Mouse (Mus musculus): ENCODE measurements at regions not wholly inside any gene's neighbourhood (a gene's known extent, or its start where the extent isn't known, plus 50 kb on each side); places are given as distances from the start of the nearest gene placed in this dataset.
"Not testable (repeated sequence)": the region's sequence is repeated elsewhere in the genome, so short reads cannot be mapped to it uniquely, and the experiment has no call there.

- no peak for DNase-seq (ENCODE audit: low spot score)
These were observed 451.4 kb upstream of the Tbl1xr1 start for GRCm38 (mm10) chr3:21625039-21625438.

- DNase-seq (ENCODE audit: low spot score): no peak
These were observed 450.4 kb upstream of the Tbl1xr1 start for GRCm38 (mm10) chr3:21626029-21626428.

GRCm38 (mm10) chr3:21627048-21627447, 449.4 kb upstream of the Tbl1xr1 start:
- not testable (repeated sequence) for DNase-seq (ENCODE audit: low spot score)

DNA sequence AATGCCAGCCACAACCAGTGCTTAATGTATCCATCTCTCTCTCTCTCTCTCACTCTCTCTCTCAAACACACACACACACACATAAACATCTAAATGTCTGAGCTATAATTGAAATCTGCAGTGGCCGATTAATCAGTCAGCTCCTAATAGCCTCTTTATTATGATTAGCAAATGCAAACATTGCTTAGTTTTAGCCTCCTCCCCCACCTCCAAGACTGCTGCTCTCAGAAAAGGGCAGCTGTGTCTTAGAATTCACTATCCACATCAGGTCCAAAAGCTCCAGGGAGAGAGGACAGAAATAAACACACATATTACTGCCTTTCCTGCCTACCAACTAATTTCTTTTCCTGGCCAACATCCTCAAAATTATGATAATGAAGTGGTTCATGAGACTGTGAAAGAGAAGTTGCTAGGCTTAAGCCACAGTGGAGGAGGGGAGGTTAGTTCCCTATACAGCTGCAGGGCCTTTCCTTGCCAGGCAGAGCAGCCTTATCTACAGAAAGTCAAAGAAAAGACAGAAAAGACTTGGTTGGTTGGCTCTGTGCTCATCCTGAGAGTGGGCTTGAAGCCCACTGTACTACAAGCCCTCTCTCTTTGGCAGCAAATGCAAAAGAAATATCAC, 442.7 kb upstream of the Tbl1xr1 start:
- DNase-seq (ENCODE audit: low spot score): no peak

- no peak for DNase-seq (ENCODE audit: low spot score)
These were observed 441.7 kb upstream of the Tbl1xr1 start for GRCm38 (mm10) chr3:21634675-21635204.

DNA sequence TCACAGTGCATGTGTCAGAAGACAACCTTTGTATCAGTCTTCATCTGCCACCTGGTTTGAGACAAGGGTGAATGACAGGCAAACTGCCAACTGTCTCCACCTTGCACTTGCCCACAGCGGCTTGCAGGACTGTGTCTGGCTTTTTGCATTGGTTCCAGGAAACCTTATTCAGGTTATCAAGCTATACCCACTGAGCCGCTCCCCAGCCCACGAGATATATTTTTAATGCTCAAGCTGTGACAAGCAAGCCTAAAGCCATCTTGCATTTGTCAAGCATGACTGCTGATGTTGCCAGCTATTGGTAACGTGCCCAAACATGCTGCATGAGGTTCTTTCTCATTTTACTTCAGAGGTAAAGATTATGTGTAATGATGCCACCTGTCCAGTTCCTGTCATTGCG, 437.6 kb upstream of the Tbl1xr1 start:
- no peak for DNase-seq (ENCODE audit: low spot score)

DNA sequence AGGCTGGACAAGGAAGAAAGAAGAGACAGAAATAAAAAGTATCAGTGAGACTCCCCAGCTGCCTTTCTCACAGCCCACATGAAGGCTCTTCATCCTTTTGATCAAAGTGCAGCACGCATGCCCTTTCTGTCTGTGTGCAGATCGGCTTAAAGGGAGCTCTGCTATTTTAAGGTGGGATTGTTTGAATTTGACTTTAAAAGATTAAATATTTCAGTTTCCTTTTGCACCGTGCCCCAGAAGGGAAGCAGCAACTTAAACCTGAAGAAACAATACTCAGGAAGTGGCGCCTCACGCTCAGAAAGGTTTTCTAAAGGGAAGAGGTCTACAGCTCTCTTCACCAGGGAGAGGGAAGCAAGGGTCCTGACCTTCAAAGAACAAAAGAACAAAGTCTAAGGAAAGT, 436.9 kb upstream of the Tbl1xr1 start:
- DNase-seq (ENCODE audit: low spot score): no peak

- DNase-seq (ENCODE audit: low spot score): no peak
These were observed 432.4 kb upstream of the Tbl1xr1 start for GRCm38 (mm10) chr3:21644086-21644485.

GRCm38 (mm10) chr3:21645268-21645667, 431.2 kb upstream of the Tbl1xr1 start:
- no peak for DNase-seq (ENCODE audit: low spot score)

DNA sequence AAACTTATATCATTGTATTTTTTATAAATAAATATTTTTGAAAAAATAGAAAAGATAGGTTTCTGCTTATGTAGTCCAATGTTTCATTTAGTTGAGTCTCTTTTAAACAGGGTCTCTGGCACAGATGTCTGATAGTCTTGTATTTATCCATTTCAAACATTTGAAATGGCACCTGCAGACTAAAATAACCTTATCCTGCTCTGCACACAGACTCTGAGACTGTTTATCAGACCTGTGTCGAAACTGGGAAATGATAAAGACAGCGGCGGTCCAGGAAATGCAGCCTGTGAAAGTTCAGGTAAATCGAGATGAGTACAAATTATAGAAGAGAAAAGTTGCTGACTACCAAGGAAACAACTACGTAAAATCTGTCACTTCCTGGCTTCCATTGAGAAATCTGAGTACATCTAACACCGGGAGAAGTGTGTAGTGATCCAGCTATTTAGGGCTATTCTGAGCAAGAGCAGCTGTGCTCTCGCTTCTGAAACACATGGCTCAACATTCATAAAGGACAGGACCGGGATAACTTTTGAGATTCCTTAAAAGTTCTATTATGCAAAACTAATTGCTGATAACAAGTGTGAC, 426.5 kb upstream of the Tbl1xr1 start:
- no peak for DNase-seq (ENCODE audit: low spot score)

- DNase-seq (ENCODE audit: low spot score): no peak
These were observed 421.2 kb upstream of the Tbl1xr1 start for GRCm38 (mm10) chr3:21655301-21655700.

- no peak for DNase-seq (ENCODE audit: low spot score)
These were observed 408.9 kb upstream of the Tbl1xr1 start for GRCm38 (mm10) chr3:21667349-21668143.

- no peak for DNase-seq (ENCODE audit: low spot score)
These were observed 404.6 kb upstream of the Tbl1xr1 start for GRCm38 (mm10) chr3:21671885-21672284.

DNA sequence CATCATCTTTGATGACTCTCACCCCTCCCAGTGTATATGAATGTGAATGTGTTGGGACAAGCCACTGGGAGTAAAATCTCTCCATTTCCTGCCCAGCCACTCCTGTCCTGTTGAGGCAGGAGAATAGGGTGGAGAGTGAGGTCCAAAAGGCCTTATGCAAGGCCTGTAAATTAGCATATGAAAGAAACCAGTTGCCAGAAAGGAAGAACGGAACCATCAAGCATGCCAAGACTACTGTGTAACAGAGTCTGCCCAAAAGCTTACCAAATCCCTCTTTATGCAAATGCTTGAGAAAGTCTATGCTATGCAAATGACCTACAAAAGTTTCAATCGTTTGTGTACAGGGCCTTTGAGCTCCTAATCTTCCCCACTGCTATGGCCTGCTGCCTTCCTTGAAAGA, 404.0 kb upstream of the Tbl1xr1 start:
- DNase-seq (ENCODE audit: low spot score): no peak

- DNase-seq (ENCODE audit: low spot score): no peak
These were observed 403.0 kb upstream of the Tbl1xr1 start for GRCm38 (mm10) chr3:21673466-21673865.

GRCm38 (mm10) chr3:21678265-21678664, 398.2 kb upstream of the Tbl1xr1 start:
- DNase-seq (ENCODE audit: low spot score): no peak

DNA sequence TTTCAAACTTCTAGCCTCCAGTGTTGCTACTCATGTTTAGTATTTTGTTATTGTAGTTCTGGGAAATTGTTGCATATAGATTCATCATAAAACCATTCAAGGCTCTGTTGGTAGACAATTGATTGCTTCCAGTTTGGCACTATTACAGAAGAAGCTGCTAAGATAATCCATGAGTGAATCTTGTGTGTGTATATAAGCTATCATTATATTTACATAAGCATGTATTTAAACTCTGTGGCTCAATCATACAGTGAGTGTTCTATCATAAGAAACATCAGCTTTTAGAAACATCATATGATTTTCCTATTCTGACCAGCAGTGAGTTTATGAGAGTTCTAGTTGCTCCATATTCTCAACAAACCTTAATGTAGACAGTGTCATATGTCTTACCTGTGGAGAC, 397.7 kb upstream of the Tbl1xr1 start:
- no peak for DNase-seq (ENCODE audit: low spot score)

- DNase-seq (ENCODE audit: low spot score): not testable (repeated sequence)
These were observed 378.3 kb upstream of the Tbl1xr1 start for GRCm38 (mm10) chr3:21697980-21698672.

- DNase-seq (ENCODE audit: low spot score): no peak
These were observed 376.9 kb upstream of the Tbl1xr1 start for GRCm38 (mm10) chr3:21699526-21699925.

GRCm38 (mm10) chr3:21700326-21700725, 376.1 kb upstream of the Tbl1xr1 start:
- DNase-seq (ENCODE audit: low spot score): no peak

- no peak for DNase-seq (ENCODE audit: low spot score)
These were observed 349.5 kb upstream of the Tbl1xr1 start for GRCm38 (mm10) chr3:21726747-21727505.

GRCm38 (mm10) chr3:21728019-21728418, 348.4 kb upstream of the Tbl1xr1 start:
- no peak for DNase-seq (ENCODE audit: low spot score)
